Mouse (Mus musculus) lung, postnatal 0 days (tissue): ENCODE data around the gene St8sia2. TPM values are rescaled to one million over a fixed set of nuclear protein-coding genes. Genes with fewer than 3 reads are reported as not detected.

Source experiments
- ATAC-seq: fragments of 200-750 bp; cut with Nextera tagmentation; 2 replicates; pipeline ENCODE4 v1.8.0; 2017; ENCODE audit warnings: moderate library complexity
- DNase-seq: peaks from one replicate; pipeline ENCODE4 v3.0.0-alpha.2; 2016; ENCODE audit warnings: low spot score
- H3K27ac ChIP-seq: fragments of 300-500 bp; sonication (generic); 2 replicates; pipeline ENCODE4 v1.5.1; 2014; ENCODE audit warnings: antibody characterized with exemption, mild to moderate bottlenecking, low read length, mixed read lengths
- H3K27me3 ChIP-seq: fragments of 300-500 bp; sonication (generic); replicated peaks from 2 replicates; pipeline ENCODE4 v1.6.1; 2014; ENCODE audit warnings: low read length, mixed read lengths; ENCODE audit not compliant: insufficient read depth
- H3K36me3 ChIP-seq: fragments of 300-500 bp; sonication (generic); 2 replicates; pipeline ENCODE4 v1.6.1; 2014; ENCODE audit warnings: low read length, mixed read lengths; ENCODE audit not compliant: insufficient read depth
- H3K4me1 ChIP-seq: fragments of 300-500 bp; sonication (generic); 2 replicates; pipeline ENCODE4 v1.6.1; 2014; ENCODE audit warnings: antibody characterized with exemption, low read depth, low read length, mixed read lengths; ENCODE audit not compliant: insufficient read depth
- H3K4me2 ChIP-seq: fragments of 300-500 bp; sonication (generic); replicated peaks from 2 replicates; pipeline ENCODE4 v1.6.1; 2014; ENCODE audit warnings: low read depth, mild to moderate bottlenecking, low read length, moderate library complexity, mixed read lengths
- H3K4me3 ChIP-seq: fragments of 300-500 bp; sonication (generic); 2 replicates; pipeline ENCODE4 v1.5.1; 2014; ENCODE audit warnings: low read depth, low read length
- H3K9ac ChIP-seq: fragments of 300-500 bp; sonication (generic); replicated peaks from 2 replicates; pipeline ENCODE4 v1.6.1; 2014; ENCODE audit warnings: low read depth, mild to moderate bottlenecking
- H3K9me3 ChIP-seq: fragments of 300-500 bp; sonication (generic); 2 replicates; pipeline ENCODE4 v1.6.1; 2016; ENCODE audit warnings: low read length, mixed read lengths
- CTCF ChIP-seq: IDR thresholded peaks from 2 replicates; pipeline ENCODE4 v1.5.1; 2016; ENCODE audit warnings: antibody characterized with exemption, mild to moderate bottlenecking
- EP300 ChIP-seq: IDR thresholded peaks from 2 replicates; pipeline ENCODE4 v1.6.1; 2016; ENCODE audit warnings: antibody characterized with exemption, mild to moderate bottlenecking, control low read depth
- WGBS: fragments of 180-500 bp; shearing (Covaris S2); extraction: QIAGEN DNeasy Blood & Tissue Kit; methylation state at CpG from one replicate; pipeline ENCODE4 v1.1.7; 2014; 5-methylcytosine and 5-hydroxymethylcytosine counted together
- polyA plus RNA-seq: library from polyadenylated mRNA; unstranded; fragments of >200 nt; fragmentation: Nextera tagmentation; extraction: Ambion mirVana; gene quantifications from 2 replicates; pipeline ENCODE4 v1.2.1, GENCODE M21; 2015

The St8sia2 gene
- polyA plus RNA-seq, 1 experiment from 2014 or later, result 3.5 TPM

DNA sequence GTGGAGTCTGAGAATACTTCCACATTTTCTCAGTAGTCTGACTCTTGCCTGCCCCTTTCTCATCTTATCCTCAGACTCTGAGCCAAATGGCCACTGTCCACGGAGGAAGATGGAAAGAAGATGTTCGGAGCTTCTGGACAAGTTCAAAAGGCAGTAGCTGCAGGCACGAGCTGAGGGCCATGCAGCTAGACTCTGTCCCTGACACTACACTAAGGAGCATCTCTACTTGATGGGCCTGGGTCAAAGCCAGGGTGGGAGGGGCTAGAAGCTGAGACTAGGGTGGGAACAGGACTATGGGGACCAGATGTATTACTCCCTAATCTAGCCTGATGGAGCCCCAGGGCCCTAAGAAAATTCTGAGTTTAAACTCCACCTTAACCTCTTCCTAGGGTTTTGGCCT is 80.5 kb downstream of the St8sia2 start:
- Histone ChIP-seq H3K27me3 (no peaks in the 10 kb centered on the region), H3K27ac (no peak overlapping the region), H3K4me1 (no peaks in the 10 kb centered on the region), H3K9me3 (no peaks in the 10 kb centered on the region), H3K36me3 (no peaks in the 10 kb centered on the region), H3K4me2 (no peak overlapping the region), H3K9ac (no peak overlapping the region), H3K4me3 (no peak overlapping the region)
- 56% methylated on average over 3 of the region's 3 CpGs for WGBS
- ATAC-seq, result peak; percentile 37; the same call in 1 of the 2 replicates
- no peak for TF ChIP-seq CTCF
- TF ChIP-seq EP300, result no peak
- DNase-seq, result peak; percentile 11

DNA sequence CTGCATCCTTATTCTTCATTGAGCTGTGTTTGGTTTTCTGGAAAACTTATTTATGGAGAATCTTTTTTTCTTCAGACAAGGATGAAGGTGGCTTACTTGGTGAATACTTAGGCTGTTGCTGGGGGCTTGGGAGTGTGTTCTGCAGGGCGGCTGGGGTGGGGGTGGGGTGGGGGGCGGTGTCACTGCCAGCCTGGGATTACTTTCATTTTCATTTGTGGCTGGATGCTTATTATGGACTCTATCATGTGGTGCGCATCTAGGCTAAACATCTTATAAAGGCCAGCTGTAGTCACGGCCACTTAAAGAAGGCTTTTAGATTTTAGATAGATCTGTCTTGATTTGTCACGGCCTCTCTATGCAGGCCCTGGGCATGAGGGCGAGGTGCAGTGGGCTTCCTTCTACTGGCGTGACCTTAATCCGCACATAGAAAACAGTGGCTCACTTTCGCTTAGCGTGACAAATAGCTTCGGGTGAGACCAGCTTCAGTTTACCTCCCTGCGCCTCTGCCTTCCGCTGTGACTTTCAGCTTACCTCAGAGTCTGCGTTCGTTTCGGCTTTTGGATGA is 92.5 kb downstream of the St8sia2 start:
- Histone ChIP-seq H3K27me3 (no peaks in the 10 kb centered on the region), H3K4me2 (no peak overlapping the region), H3K9ac (no peak overlapping the region), H3K36me3 (no peaks in the 10 kb centered on the region; the same call in 1 of the 2 replicates), H3K27ac (no peak overlapping the region), H3K4me1 (no peaks in the 10 kb centered on the region), H3K9me3 (no peaks in the 10 kb centered on the region), H3K4me3 (no peak overlapping the region)
- DNase-seq (no peak), ATAC-seq (no peak)
- TF ChIP-seq CTCF (no peak), EP300 (no peak)
- WGBS, result 86% methylated on average over 16 of the region's 16 CpGs

DNA sequence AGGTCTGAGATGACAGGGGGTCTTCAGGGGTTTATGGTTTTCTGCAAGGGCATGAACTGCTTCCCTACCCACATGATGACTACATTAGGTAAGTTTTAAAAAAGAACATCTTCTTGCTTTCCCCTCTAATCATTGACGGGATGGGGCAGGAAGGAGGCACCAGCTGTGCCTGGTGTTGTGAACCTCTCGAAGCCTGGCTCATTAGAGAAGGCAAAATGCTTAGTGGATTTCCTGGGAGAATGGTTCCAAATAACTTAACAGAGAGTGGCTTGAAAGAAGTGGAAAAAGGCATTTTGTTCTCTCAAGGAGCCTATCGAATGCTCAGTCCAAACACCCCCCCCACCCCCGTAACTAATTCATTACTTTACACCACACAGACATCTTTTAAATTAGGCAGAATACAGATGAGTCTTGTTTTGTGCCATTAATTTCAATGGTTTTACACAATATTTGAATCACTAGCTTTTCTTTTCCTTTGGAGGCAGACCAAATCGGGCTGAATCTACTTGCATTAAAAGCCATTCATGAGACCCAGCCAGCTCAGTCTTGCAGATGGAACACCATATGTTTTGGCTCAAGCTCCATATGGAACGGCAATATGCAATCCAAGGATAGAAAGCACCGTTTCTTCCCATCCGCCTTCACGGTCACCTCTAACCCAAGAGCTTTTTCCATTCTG is 95.7 kb downstream of the St8sia2 start:
- Histone ChIP-seq H3K27me3 (no peaks in the 10 kb centered on the region), H3K9ac (no peak overlapping the region), H3K36me3 (no peaks in the 10 kb centered on the region; the same call in 1 of the 2 replicates), H3K4me3 (no peak overlapping the region), H3K4me1 (no peaks in the 10 kb centered on the region), H3K4me2 (no peak overlapping the region; the same call in 1 of the 2 replicates), H3K9me3 (no peaks in the 10 kb centered on the region), H3K27ac (no peak overlapping the region)
- TF ChIP-seq EP300 (no peak), CTCF (no peak)
- ATAC-seq (0 out of 2 replicates have a peak, but pooled peaks have one; percentile 38), DNase-seq (peak; percentile 52)
- WGBS, result 64% methylated on average over 9 of the region's 9 CpGs

DNA sequence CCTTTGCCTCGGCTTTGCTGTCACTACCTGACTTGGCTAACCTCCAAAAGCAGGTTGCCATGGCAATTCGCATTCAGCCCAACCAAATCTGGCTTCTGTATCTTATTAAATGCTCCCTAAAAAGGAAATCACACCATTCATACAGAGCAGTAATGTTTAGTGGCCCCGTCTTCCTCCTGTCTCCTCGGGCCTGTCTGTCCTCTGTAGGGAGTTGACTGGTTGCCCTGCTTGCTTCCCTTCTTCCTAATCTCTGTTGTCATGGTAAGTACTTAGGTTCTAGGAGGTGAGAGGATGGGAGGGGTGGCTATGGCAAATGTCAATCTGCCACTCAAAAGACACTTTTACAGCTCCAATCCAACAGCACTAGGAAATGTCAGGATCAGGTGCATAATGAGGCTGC is 101.6 kb downstream of the St8sia2 start:
- H3K36me3 ChIP-seq, result no peaks in the 10 kb centered on the region
- H3K27me3 ChIP-seq, result no peaks in the 10 kb centered on the region
- no peak for ATAC-seq
- no peak for TF ChIP-seq CTCF
- TF ChIP-seq EP300, result no peak
- 22% methylated on average over 4 of the region's 4 CpGs for WGBS
- DNase-seq, result no peak
- H3K9ac ChIP-seq, result no peak overlapping the region
- no peaks in the 10 kb centered on the region for H3K9me3 ChIP-seq
- H3K4me3 ChIP-seq, result no peak overlapping the region
- H3K27ac ChIP-seq, result no peak overlapping the region
- H3K4me1 ChIP-seq, result no peaks in the 10 kb centered on the region
- H3K4me2 ChIP-seq, result no peak overlapping the region

DNA sequence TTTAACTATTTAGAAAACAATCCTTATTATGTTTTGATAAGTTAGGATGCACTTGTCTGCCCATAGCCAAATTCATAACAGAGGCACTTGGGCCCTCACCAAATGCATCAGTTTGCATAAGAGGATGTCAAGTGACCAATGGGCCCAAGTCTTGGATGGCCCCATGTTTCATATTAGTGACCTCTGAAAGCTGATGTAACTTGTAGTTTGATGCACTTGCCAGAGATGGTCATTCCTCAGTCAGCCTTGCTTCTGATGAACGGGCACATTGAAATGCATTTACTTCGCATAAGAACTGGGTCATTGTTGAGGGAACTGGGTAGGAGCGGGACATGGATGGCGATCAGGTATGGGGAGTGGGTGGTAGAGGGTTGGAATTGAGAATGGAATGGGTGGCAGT is 102.6 kb downstream of the St8sia2 start:
- DNase-seq (no peak), ATAC-seq (no peak)
- Histone ChIP-seq H3K27me3 (no peaks in the 10 kb centered on the region), H3K9ac (no peak overlapping the region), H3K4me2 (no peak overlapping the region), H3K36me3 (no peaks in the 10 kb centered on the region), H3K4me1 (no peaks in the 10 kb centered on the region), H3K27ac (no peak overlapping the region), H3K9me3 (no peaks in the 10 kb centered on the region), H3K4me3 (no peak overlapping the region)
- WGBS, result 95% methylated on average over 4 of the region's 4 CpGs
- no peak for TF ChIP-seq EP300
- no peak for TF ChIP-seq CTCF

DNA sequence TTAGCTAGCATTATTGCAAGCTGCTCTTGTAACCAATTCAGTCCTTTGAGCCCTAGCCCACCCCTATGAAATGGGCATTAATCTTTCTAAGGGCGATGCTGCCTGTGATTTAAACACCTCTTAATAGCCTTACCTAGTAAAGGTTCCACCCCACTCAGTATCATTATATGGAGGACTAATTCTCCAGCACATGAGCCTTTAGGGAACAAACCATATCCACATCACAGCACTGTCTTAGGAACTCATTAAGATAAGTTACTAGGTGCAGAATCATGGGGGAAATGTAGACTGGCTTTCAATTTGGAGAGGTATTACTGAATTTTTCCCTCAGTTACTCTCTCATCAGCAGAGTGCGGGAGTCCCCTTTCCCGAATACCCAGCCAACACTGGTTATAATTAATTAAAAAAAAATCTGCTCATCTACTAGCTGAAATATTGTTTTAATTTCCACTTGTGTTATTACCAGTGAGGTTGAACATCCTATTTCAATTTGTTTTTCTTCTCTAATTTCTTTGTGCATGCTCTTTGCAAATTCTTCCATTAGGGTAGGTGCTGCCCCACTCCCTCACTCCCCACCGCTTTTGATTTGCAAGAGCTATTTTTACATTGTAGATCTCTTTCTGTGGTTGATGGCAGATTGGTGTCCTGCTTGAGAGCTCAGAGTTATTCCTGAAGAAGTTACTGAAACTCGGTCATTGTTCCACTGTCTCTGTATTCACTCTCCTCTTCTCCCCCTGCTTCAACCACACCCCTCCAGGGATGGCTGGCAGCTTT is 103.9 kb downstream of the St8sia2 start:
- no peak overlapping the region for H3K27ac ChIP-seq
- no peaks in the 10 kb centered on the region for H3K4me1 ChIP-seq
- no peak overlapping the region for H3K4me2 ChIP-seq
- no peak for ATAC-seq
- H3K9me3 ChIP-seq, result no peaks in the 10 kb centered on the region
- no peak for TF ChIP-seq CTCF
- TF ChIP-seq EP300, result no peak
- 84% methylated on average over 5 of the region's 5 CpGs for WGBS
- H3K9ac ChIP-seq, result no peak overlapping the region
- H3K36me3 ChIP-seq, result no peaks in the 10 kb centered on the region
- DNase-seq, result no peak
- no peaks in the 10 kb centered on the region for H3K27me3 ChIP-seq
- H3K4me3 ChIP-seq, result no peak overlapping the region
